Mouse (Mus musculus): ENCODE measurements around the gene Cxadr. TPM values are rescaled to one million over a fixed set of nuclear protein-coding genes. Genes with fewer than 3 reads are reported as not detected.

Cxadr gene
- polyA plus RNA-seq, 1 experiment from 2014 or later: 24.5 TPM

DNA sequence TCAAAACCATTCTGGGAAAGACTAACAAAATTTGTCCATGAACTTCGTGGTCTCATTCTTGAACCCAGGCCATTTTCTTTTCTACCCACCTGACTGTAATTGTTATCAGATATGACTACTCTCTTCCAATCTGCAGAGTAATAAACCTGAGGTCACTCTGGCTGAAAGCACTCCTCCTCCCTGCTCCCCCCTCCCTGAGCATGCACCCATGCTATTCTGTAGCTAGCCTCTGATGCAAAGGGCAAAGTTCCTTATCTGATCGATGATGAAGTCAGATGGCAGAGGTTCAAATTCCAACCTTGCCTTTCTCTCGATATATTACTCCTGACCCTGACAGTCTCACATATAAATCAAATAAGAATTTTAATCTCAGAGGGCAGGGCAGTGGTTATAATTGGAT lies 33.1 kb upstream of the Cxadr start:
- H3K4me2 ChIP-seq: no peak overlapping the region
- H3K9me3 ChIP-seq (replicated peaks; ENCODE audit: control insufficient read depth, low read length): no peaks in the 10 kb centered on the region
- H3K4me1 ChIP-seq (ENCODE audit: control insufficient read depth, insufficient read depth, low read length): peaks cover 9% of the 10 kb centered on the region
- H3K4me3 ChIP-seq (ENCODE audit: low read depth, low read length): no peak overlapping the region
- no peak overlapping the region for H3K27ac ChIP-seq (ENCODE audit: low read depth, low read length)
- H3K36me3 ChIP-seq (ENCODE audit: control insufficient read depth, insufficient read depth, low read length): no peaks in the 10 kb centered on the region
- H3K9ac ChIP-seq (ENCODE audit: low read depth, low read length): no peak overlapping the region
- 81% methylated on average over 3 of the region's 3 CpGs for WGBS (ENCODE audit: insufficient replicate concordance)
- H3K27me3 ChIP-seq (ENCODE audit: control insufficient read depth, insufficient read depth, low read length): no peaks in the 10 kb centered on the region
- no peak for ATAC-seq (replicated peaks; ENCODE audit: insufficient number of reproducible peaks, low FRiP score, low TSS enrichment)

DNA sequence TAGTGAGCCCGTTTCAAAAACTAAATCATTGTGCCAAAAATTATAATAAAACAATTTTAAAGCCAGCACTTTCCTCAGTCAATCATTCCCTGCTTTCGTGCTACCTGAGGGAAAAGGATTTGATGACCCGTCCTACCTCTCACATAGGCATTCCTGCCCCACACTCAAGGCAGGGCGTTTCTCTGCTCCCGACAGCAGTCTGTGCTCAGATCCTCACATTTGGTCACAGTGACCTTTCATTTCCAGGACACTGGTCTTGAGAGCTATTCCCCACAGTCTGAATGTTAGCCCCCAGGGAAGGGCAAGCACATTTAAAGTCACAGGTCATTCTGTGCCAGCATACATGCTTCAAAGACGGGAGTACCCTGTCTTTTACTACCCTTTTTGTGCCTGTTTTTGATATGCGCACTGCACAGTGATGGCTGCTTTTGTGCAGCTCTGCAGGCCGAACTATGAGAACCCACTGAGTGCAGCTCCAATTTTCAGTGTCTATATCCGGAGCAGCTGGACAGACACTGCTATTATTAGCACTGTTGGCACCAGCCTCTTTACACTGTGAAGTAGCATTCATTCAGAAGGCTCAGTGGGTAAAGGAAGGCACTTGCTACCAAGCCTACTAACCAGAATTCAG lies 26.3 kb upstream of the Cxadr start:
- Histone ChIP-seq H3K4me3 (ENCODE audit: low read depth, low read length) (no peak overlapping the region), H3K9me3 (replicated peaks; ENCODE audit: control insufficient read depth, low read length) (no peaks in the 10 kb centered on the region), H3K36me3 (ENCODE audit: control insufficient read depth, insufficient read depth, low read length) (no peaks in the 10 kb centered on the region), H3K27me3 (ENCODE audit: control insufficient read depth, insufficient read depth, low read length) (no peaks in the 10 kb centered on the region), H3K4me2 (peak overlapping the region; percentile 37; the same call in 1 of the 2 replicates), H3K27ac (ENCODE audit: low read depth, low read length) (peak overlapping the region; percentile 77), H3K9ac (ENCODE audit: low read depth, low read length) (no peak overlapping the region), H3K4me1 (ENCODE audit: control insufficient read depth, insufficient read depth, low read length) (peaks cover 5% of the 10 kb centered on the region; the same call in 1 of the 2 replicates)
- WGBS (ENCODE audit: insufficient replicate concordance): 58% methylated on average over 9 of the region's 9 CpGs
- ATAC-seq (replicated peaks; ENCODE audit: insufficient number of reproducible peaks, low FRiP score, low TSS enrichment): peak; percentile 39; the same call in 1 of the 2 replicates

DNA sequence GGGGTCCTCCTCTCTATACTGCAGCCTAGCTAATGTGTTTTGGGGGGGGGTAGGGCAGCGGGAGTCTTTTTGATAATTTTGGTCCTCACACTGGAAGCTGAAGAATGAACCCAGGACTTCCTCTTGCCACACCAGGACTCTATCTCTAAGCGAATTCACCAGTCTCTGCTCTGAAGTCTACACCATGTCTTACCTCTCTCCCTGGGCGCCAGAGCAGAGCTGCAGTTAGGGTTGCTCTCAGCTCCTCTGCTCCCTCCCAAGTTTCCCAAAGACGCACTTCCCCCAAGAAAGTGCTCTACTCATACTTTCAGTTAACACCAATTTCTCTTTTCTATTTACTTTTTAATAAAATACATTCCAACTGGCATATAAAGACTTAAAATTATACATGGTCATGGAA lies 23.7 kb upstream of the Cxadr start:
- H3K4me1 ChIP-seq (ENCODE audit: control insufficient read depth, insufficient read depth, low read length): peaks cover 5% of the 10 kb centered on the region; the same call in 1 of the 2 replicates
- no peak overlapping the region for H3K27ac ChIP-seq (ENCODE audit: low read depth, low read length)
- WGBS (ENCODE audit: insufficient replicate concordance): 44% methylated on average over 4 of the region's 4 CpGs
- ATAC-seq (replicated peaks; ENCODE audit: insufficient number of reproducible peaks, low FRiP score, low TSS enrichment): no peak
- H3K4me2 ChIP-seq: no peak overlapping the region
- H3K9me3 ChIP-seq (replicated peaks; ENCODE audit: control insufficient read depth, low read length): no peaks in the 10 kb centered on the region
- no peaks in the 10 kb centered on the region for H3K36me3 ChIP-seq (ENCODE audit: control insufficient read depth, insufficient read depth, low read length)
- no peak overlapping the region for H3K4me3 ChIP-seq (ENCODE audit: low read depth, low read length)
- H3K9ac ChIP-seq (ENCODE audit: low read depth, low read length): no peak overlapping the region
- no peaks in the 10 kb centered on the region for H3K27me3 ChIP-seq (ENCODE audit: control insufficient read depth, insufficient read depth, low read length)

DNA sequence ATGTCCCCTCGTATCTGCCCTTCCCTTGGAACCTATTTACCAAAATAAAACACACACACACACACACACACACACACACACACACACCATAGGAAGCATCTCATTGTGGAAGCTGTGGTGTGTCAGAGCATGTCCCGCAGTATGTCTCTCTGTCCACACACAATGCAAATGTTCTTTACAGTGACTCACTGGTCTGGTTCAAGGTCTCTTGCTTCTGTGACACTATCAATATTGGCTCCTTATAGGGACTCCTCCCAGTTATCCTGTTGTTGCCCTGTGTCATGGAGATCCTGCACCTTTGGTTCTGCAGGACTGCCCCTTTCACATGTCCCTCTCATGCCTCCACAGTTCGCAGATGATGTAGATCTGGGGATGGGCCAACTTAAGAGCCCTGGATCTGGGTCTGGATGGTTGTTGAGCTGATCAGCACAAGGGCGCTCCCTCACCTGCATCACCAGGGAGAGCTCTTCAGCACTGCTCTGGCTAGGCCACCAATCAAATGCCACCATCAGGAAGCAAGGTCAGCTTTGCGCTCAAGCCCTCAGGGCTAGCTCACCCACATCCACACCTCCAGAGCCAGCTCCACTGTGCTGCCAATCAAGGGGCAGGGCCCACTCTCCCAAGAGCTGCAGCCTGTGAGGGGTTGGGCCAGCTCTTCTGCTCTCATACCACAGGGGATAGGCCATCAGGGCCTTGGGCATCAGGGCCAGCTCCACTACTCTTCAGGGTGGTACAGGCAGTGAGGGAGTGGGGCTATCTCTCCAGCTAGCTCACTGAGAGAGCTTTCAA lies 21.0 kb upstream of the Cxadr start:
- no peak overlapping the region for H3K4me2 ChIP-seq
- no peaks in the 10 kb centered on the region for H3K27me3 ChIP-seq (ENCODE audit: control insufficient read depth, insufficient read depth, low read length)
- no peak for ATAC-seq (replicated peaks; ENCODE audit: insufficient number of reproducible peaks, low FRiP score, low TSS enrichment)
- H3K4me1 ChIP-seq (ENCODE audit: control insufficient read depth, insufficient read depth, low read length): peaks cover 3% of the 10 kb centered on the region; the same call in 1 of the 2 replicates
- no peak overlapping the region for H3K9ac ChIP-seq (ENCODE audit: low read depth, low read length)
- WGBS (ENCODE audit: insufficient replicate concordance): 72% methylated on average over 5 of the region's 5 CpGs
- no peak overlapping the region for H3K27ac ChIP-seq (ENCODE audit: low read depth, low read length)
- no peak overlapping the region for H3K4me3 ChIP-seq (ENCODE audit: low read depth, low read length)
- no peaks in the 10 kb centered on the region for H3K36me3 ChIP-seq (ENCODE audit: control insufficient read depth, insufficient read depth, low read length)
- no peaks in the 10 kb centered on the region for H3K9me3 ChIP-seq (replicated peaks; ENCODE audit: control insufficient read depth, low read length)

DNA sequence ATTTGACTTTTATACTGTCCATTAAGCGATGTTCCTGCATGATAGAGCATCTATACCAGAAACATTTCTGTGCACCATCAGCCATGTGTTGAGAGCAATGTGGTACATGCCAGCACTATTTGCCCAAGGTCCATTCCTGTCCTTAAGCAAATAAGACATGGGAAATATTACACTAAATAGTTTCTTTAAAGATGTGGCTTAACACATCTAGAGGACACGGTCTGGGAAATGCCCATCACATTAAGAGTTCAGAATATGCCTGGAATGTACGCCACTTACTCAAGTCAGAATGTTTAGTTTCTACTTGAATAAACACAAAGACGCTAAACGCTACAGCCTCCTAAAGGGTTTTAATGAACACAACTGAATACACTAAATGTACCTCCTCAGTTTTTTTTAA lies 18.1 kb upstream of the Cxadr start:
- no peak for ATAC-seq (replicated peaks; ENCODE audit: insufficient number of reproducible peaks, low FRiP score, low TSS enrichment)
- H3K4me3 ChIP-seq (ENCODE audit: low read depth, low read length): no peak overlapping the region
- H3K27me3 ChIP-seq (ENCODE audit: control insufficient read depth, insufficient read depth, low read length): no peaks in the 10 kb centered on the region
- no peak overlapping the region for H3K4me2 ChIP-seq
- no peaks in the 10 kb centered on the region for H3K36me3 ChIP-seq (ENCODE audit: control insufficient read depth, insufficient read depth, low read length)
- no peak overlapping the region for H3K27ac ChIP-seq (ENCODE audit: low read depth, low read length)
- H3K4me1 ChIP-seq (ENCODE audit: control insufficient read depth, insufficient read depth, low read length): no peaks in the 10 kb centered on the region
- no peak overlapping the region for H3K9ac ChIP-seq (ENCODE audit: low read depth, low read length)
- no peaks in the 10 kb centered on the region for H3K9me3 ChIP-seq (replicated peaks; ENCODE audit: control insufficient read depth, low read length)
- 71% methylated on average over 5 of the region's 5 CpGs for WGBS (ENCODE audit: insufficient replicate concordance)

DNA sequence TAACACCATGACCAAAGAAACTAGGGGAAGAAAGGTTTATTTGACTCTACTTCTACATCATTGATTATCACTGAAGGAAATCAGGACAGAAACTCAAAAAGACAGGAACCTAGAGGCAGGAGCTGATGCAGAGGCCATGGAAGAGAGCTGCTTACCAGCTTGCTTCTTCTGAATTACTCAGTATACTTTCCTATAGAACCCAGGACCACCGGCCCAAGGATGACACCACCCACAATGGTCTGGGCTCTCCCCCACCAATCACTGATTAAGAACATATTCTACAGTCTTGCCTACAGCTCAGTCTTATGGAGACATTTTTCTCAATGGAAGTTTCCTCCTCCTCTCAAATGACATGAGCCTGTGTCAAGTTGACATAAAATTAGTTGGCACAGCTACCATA lies 7.2 kb upstream of the Cxadr start:
- Histone ChIP-seq H3K9ac (ENCODE audit: low read depth, low read length) (no peak overlapping the region), H3K36me3 (ENCODE audit: control insufficient read depth, insufficient read depth, low read length) (no peaks in the 10 kb centered on the region), H3K27me3 (ENCODE audit: control insufficient read depth, insufficient read depth, low read length) (no peaks in the 10 kb centered on the region), H3K4me2 (no peak overlapping the region), H3K4me1 (ENCODE audit: control insufficient read depth, insufficient read depth, low read length) (0 out of 2 replicates have a peak, but pooled peaks cover 3% of the 10 kb centered on the region), H3K9me3 (replicated peaks; ENCODE audit: control insufficient read depth, low read length) (no peaks in the 10 kb centered on the region), H3K4me3 (ENCODE audit: low read depth, low read length) (no peak overlapping the region), H3K27ac (ENCODE audit: low read depth, low read length) (no peak overlapping the region)
- 74% methylated on average over 1 of the region's 1 CpGs for WGBS (ENCODE audit: insufficient replicate concordance)
- ATAC-seq (replicated peaks; ENCODE audit: insufficient number of reproducible peaks, low FRiP score, low TSS enrichment): no peak

DNA sequence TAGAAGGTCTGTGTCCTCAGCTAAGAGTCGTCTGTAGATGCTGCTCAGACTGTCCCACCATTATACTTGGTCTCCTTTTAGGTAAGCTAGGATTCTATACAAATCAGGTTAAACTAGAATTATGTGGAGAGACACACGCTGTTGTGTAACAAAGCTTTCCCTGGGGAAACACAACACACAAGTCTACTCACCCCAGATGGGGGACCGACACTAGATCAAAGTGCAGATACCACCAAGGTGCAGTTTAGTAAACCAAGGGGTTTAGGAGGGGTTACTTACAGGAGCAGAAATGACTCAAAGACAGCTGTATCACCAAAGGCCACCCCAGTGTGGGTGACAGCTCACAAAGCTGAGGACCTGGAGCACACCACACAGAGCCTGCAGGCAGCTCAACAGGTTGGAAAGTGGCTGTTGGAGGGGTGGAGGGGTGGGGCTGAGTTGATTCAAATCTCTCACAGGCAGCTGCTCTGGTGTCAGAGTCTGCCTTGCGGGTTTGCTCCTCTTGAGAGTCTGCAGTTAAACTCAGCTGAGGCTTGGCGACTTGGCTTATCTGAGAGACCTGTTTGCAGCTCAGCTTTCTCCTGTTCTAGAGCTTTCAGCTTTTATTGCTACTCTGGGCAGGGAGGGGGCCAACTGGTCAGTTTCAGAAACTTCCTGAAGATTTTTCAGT lies 6.5 kb upstream of the Cxadr start:
- H3K9ac ChIP-seq (ENCODE audit: low read depth, low read length): no peak overlapping the region
- no peak overlapping the region for H3K27ac ChIP-seq (ENCODE audit: low read depth, low read length)
- H3K9me3 ChIP-seq (replicated peaks; ENCODE audit: control insufficient read depth, low read length): no peaks in the 10 kb centered on the region
- H3K4me1 ChIP-seq (ENCODE audit: control insufficient read depth, insufficient read depth, low read length): 0 out of 2 replicates have a peak, but pooled peaks cover 3% of the 10 kb centered on the region
- no peak for ATAC-seq (replicated peaks; ENCODE audit: insufficient number of reproducible peaks, low FRiP score, low TSS enrichment)
- WGBS (ENCODE audit: insufficient replicate concordance): 47% methylated on average over 5 of the region's 5 CpGs
- H3K4me2 ChIP-seq: no peak overlapping the region
- H3K36me3 ChIP-seq (ENCODE audit: control insufficient read depth, insufficient read depth, low read length): no peaks in the 10 kb centered on the region
- H3K4me3 ChIP-seq (ENCODE audit: low read depth, low read length): no peak overlapping the region
- H3K27me3 ChIP-seq (ENCODE audit: control insufficient read depth, insufficient read depth, low read length): no peaks in the 10 kb centered on the region

DNA sequence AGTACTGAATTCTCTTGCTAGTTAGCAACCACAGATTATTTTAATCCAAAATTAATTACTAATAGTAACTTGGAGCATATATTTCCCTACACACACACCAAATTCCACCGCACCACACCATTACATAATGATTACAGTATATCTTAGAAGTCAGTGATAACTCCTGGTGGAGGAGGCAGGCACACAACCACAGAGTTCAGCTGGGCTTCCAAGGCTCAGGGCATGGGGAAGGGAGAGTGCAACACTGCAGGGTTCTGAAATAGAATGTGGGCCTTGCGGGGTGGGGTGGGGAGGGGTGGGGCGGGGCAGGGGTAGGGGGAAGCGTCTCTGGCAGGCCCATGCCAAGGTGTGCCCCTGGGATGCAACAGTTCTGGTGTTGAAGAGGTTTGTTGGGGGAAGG lies 5.7 kb upstream of the Cxadr start:
- Histone ChIP-seq H3K27me3 (ENCODE audit: control insufficient read depth, insufficient read depth, low read length) (no peaks in the 10 kb centered on the region), H3K4me3 (ENCODE audit: low read depth, low read length) (no peak overlapping the region), H3K9ac (ENCODE audit: low read depth, low read length) (no peak overlapping the region), H3K4me1 (ENCODE audit: control insufficient read depth, insufficient read depth, low read length) (0 out of 2 replicates have a peak, but pooled peaks cover 3% of the 10 kb centered on the region), H3K9me3 (replicated peaks; ENCODE audit: control insufficient read depth, low read length) (no peaks in the 10 kb centered on the region), H3K36me3 (ENCODE audit: control insufficient read depth, insufficient read depth, low read length) (no peaks in the 10 kb centered on the region), H3K4me2 (no peak overlapping the region), H3K27ac (ENCODE audit: low read depth, low read length) (no peak overlapping the region)
- WGBS (ENCODE audit: insufficient replicate concordance): 40% methylated on average over 4 of the region's 4 CpGs
- ATAC-seq (replicated peaks; ENCODE audit: insufficient number of reproducible peaks, low FRiP score, low TSS enrichment): no peak

Data from heart, embryonic 11.5 days (tissue).